Mouse (Mus musculus) embryo, embryonic 11 days (tissue): ENCODE measurements around the gene Gm13696.
"Not testable (repeated sequence)": the region's sequence is repeated elsewhere in the genome, so short reads cannot be mapped to it uniquely, and the experiment has no call there.

ENCODE experiments used
- DNase-seq: peaks from one replicate; pipeline ENCODE4 v3.0.0-alpha.2; 2015

Gm13696 gene

DNA sequence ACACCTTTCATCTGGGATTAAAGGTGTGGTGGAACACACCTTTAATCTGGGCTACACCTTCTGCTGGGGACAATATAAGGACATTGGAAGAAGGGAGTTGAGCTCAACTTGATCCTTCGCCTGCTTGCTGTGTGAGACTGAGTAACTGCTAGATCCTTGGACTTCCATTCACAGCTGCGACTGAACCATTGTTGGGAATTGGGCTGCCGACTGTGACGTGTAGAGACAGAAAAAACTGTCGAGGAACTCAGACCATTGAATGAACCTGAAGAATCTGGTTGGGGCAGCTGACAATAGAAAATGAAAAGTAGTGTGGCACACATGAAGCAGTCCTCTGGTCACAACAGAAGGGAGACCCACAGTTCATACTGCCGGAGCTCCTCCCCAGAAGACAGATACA, at the start of gene Gm13696:
TSS of gene Gm13696 (plus strand) at position 301 of the 400 bp plus-strand sequence.
- DNase-seq = not testable (repeated sequence)

GRCm38 (mm10) chr2:83929478-83930088, 43.3 kb upstream of the Gm13696 start:
- no peak for DNase-seq

- peak; percentile 88 for DNase-seq
These were observed 32.0 kb upstream of the Gm13696 start, which contains the start of gene Zswim2 for GRCm38 (mm10) chr2:83940931-83941361. Zswim2 (minus strand) TSS chr2:83941228.

GRCm38 (mm10) chr2:83941378-83941777, 31.5 kb upstream of the Gm13696 start:
- no peak for DNase-seq

GRCm38 (mm10) chr2:83941792-83942191, 31.1 kb upstream of the Gm13696 start:
- DNase-seq = no peak

GRCm38 (mm10) chr2:83955393-83955792, 17.5 kb upstream of the Gm13696 start, which contains the start of gene Gm13698:
Gm13698 (plus strand) TSS chr2:83955693.
- not testable (repeated sequence) for DNase-seq

DNA sequence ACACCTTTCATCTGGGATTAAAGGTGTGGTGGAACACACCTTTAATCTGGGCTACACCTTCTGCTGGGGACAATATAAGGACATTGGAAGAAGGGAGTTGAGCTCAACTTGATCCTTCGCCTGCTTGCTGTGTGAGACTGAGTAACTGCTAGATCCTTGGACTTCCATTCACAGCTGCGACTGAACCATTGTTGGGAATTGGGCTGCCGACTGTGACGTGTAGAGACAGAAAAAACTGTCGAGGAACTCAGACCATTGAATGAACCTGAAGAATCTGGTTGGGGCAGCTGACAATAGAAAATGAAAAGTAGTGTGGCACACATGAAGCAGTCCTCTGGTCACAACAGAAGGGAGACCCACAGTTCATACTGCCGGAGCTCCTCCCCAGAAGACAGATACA, 11.7 kb upstream of the Gm13696 start, which contains the start of gene Gm13693:
TSS of gene Gm13693 (plus strand) at position 301 of the 400 bp plus-strand sequence.
- DNase-seq = not testable (repeated sequence)

DNA sequence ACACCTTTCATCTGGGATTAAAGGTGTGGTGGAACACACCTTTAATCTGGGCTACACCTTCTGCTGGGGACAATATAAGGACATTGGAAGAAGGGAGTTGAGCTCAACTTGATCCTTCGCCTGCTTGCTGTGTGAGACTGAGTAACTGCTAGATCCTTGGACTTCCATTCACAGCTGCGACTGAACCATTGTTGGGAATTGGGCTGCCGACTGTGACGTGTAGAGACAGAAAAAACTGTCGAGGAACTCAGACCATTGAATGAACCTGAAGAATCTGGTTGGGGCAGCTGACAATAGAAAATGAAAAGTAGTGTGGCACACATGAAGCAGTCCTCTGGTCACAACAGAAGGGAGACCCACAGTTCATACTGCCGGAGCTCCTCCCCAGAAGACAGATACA, 5.9 kb upstream of the Gm13696 start, which contains the start of gene Gm13695:
TSS of gene Gm13695 (plus strand) at position 301 of the 400 bp plus-strand sequence.
- not testable (repeated sequence) for DNase-seq

GRCm38 (mm10) chr2:83978633-83979032, 5.7 kb downstream of the Gm13696 start, which contains the start of gene Gm13694:
Gm13694 (plus strand) TSS chr2:83978933.
- not testable (repeated sequence) for DNase-seq

DNA sequence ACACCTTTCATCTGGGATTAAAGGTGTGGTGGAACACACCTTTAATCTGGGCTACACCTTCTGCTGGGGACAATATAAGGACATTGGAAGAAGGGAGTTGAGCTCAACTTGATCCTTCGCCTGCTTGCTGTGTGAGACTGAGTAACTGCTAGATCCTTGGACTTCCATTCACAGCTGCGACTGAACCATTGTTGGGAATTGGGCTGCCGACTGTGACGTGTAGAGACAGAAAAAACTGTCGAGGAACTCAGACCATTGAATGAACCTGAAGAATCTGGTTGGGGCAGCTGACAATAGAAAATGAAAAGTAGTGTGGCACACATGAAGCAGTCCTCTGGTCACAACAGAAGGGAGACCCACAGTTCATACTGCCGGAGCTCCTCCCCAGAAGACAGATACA, 11.5 kb downstream of the Gm13696 start, which contains the start of gene Gm13697:
TSS of gene Gm13697 (plus strand) at position 301 of the 400 bp plus-strand sequence.
- DNase-seq = not testable (repeated sequence)

GRCm38 (mm10) chr2:83990253-83990652, 17.3 kb downstream of the Gm13696 start, which contains the start of gene Gm13691:
Gm13691 (plus strand) TSS chr2:83990553.
- not testable (repeated sequence) for DNase-seq

- DNase-seq = not testable (repeated sequence)
These were observed 20.8 kb downstream of the Gm13696 start for GRCm38 (mm10) chr2:83993639-83994255.

DNA sequence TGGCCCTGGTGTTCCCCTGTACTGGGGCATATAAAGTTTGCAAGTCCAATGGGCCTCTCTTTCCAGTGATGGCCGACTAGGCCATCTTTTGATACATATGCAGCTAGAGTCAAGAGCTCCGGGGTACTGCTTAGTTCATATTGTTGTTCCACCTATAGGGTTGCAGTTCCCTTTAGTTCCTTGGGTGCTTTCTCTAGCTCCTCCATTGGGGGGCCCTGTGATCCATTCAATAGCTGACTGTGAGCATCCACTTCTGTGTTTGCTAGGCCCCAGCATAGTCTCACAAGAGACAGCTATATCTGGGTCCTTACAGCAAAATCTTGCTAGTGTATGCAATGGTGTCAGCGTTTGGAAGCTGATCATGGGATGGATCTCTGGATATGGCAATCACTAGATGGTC, 21.6 kb downstream of the Gm13696 start:
- not testable (repeated sequence) for DNase-seq

- DNase-seq = no peak
These were observed 36.0 kb downstream of the Gm13696 start for GRCm38 (mm10) chr2:84008913-84009312.

DNA sequence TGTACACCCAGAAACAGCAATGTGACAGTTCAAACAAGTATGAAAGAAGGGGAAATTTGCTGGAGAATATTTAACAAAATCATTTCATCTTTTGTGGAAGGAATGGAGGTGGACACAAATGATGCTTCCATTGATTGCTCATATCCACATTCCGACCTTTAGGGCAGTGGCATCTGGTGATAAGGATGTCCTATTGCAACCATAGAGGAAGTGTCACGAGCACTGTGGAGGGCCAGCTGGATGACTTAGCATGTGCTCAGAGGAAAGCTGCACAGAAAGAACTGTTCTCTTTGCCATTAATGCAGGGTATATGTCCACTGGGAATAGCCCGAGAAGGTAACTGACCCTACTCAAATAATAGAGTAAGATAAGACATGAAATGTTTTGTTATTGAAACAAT, 36.9 kb downstream of the Gm13696 start:
- no peak for DNase-seq

- DNase-seq = no peak
These were observed 41.6 kb downstream of the Gm13696 start for GRCm38 (mm10) chr2:84014572-84014971.

DNA sequence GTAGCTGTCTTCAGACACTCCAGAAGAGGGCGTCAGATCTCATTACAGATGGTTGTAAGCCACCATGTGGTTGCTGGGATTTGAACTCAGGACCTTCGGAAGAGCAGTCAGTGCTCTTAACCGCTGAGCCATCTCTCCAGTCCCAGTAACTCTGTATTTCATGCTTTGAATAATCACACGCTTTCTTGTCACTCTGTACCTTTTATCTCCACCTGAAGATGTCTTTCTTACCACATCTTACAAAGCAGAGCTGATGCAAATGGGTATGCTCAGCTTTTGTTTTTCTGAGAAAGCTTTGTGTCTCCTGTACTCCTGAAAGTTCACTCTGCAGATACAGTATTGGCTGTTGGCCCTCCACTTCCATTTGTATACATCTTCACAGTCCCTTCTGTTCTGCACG, 43.4 kb downstream of the Gm13696 start:
- DNase-seq = not testable (repeated sequence)

DNA sequence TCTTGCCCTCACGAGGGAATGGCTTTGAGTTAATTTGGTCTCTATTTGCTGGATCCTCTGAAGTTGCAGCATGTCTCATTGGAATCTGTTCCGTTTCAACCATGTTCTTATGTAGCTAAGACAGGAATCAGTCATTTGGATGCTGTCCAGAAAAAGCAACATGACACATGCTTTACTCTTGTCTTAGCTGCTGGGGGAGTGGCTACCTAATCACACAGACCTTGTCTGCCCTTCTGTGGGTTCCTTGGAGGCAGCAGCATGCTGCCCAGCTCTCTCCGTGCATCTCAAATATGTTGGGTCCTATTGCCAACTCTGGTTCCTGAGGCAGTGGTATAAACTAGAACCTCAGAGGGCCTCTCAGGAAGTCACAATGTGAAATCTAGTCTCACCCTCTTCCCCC, 45.4 kb downstream of the Gm13696 start:
- DNase-seq = no peak

DNA sequence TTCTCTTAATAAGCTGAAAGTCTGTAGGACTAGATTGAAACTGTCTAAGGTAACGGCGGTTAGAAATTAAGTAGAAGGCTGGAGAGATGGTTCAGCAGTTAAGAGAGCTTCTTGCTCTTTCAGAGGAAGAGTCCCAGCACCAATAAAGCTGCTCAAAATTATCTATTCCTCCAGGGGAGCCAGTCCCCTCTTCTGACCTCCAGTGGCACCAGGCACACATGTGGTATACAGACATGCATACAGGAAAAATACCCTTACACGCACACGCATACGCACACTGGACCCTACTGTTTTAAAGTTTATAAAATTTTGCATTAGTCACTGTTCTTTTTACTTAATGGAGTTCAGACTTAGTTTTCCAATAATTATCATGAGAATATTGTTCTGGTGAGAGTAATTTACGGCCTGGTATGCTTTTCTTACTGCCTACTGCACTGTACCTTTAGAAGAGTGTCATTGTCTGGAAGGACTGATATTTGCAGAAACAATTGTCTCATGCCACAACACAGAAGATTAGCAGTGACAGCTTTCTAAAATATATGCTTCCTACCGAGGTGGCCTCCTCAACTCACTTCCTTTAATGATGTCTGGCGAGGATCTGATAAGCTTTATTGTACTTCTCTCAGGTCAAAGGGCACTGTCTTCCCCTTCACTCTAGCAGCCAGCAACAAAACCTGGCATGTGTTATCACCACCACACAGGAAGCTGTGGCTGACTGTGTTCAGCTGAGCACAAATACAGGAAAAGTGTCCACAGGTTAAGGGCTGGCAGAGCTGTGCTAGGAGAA, 46.8 kb downstream of the Gm13696 start:
- DNase-seq = peak; percentile 37

DNA sequence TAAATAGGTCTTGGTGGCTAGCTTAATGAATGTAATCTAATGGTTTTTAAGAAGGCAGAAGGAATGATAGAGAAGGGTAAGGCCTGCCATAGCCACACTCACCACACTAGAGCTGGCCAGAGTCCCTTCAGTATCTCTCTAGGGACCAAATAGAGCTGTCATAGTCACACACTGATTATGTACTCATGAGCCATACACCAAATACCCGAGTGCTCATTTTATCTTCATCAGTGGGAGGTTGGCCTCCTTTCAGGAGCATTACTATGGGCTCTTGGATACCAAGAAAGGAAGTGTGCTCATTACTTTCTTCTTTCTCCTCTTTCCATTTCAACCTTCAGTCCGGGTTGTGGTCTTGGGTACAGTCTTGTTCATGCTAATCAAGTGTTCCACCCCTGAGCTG, 49.0 kb downstream of the Gm13696 start:
- no peak for DNase-seq

GRCm38 (mm10) chr2:84022905-84023304, 50.0 kb downstream of the Gm13696 start:
- no peak for DNase-seq

DNA sequence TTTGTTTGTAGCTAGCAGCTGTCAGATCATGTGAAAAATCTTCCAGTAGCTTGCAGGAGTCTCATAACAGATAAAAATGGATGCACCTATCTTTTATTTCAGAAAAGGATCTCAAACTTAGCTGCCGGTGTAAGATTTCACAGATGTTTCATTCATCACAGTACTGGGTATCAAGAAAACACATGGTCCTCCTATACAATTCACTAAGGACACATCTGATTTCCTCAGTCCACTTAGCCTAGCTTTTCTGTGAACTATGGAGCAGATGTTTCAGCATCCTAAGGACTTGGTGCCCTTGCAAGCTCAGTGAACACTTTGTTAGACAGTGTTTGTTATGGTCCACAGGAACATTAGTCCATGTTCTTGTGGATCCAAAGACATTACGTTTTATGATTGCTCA, 50.4 kb downstream of the Gm13696 start:
- DNase-seq = no peak
